Mouse (Mus musculus): ENCODE results near the gene Dcaf11. TPM values are rescaled to one million over a fixed set of nuclear protein-coding genes. Genes with fewer than 3 reads are reported as not detected.

Gene Dcaf11
- 130 and 137 TPM in 2 replicates for polyA plus RNA-seq (2014; fragmentation: Nextera tagmentation; extraction: Ambion mirVana)

GRCm38 (mm10) chr14:55559799-55560201 lies at the start of gene Dcaf11:
Dcaf11 (plus strand) TSS chr14:55560006.
- Histone ChIP-seq H3K36me3 (ENCODE audit: control insufficient read depth, insufficient read depth, low read length) (peaks cover 15% of the 10 kb centered on the region), H3K4me3 (ENCODE audit: low read depth, low read length) (peak within 1 kb of the TSS; percentile 62), H3K27me3 (replicated peaks; ENCODE audit: control insufficient read depth, insufficient read depth, low read length) (no peaks in the 10 kb centered on the region), H3K27ac (ENCODE audit: low read depth, low read length) (peak within 1 kb of the TSS; percentile 98), H3K9ac (ENCODE audit: low read length) (peak within 1 kb of the TSS; percentile 85), H3K9me3 (replicated peaks; ENCODE audit: control insufficient read depth, low read length) (no peaks in the 10 kb centered on the region), H3K4me1 (ENCODE audit: control insufficient read depth, insufficient read depth, low read length) (peaks cover 6% of the 10 kb centered on the region; the same call in 1 of the 2 replicates), H3K4me2 (ENCODE audit: low read length) (peak within 1 kb of the TSS; percentile 84)
- DNase-seq (ENCODE audit: low spot score) = peak; percentile 96
- peak; percentile 80 for ATAC-seq
- under 1% methylated on average over 27 of the region's 27 CpGs for WGBS

- Histone ChIP-seq H3K9ac (ENCODE audit: low read length) (no peak within 1 kb of the TSS), H3K4me1 (ENCODE audit: control insufficient read depth, insufficient read depth, low read length) (no peaks in the 10 kb centered on the region), H3K27ac (ENCODE audit: low read depth, low read length) (no peak within 1 kb of the TSS), H3K4me2 (ENCODE audit: low read length) (no peak within 1 kb of the TSS), H3K9me3 (replicated peaks; ENCODE audit: control insufficient read depth, low read length) (no peaks in the 10 kb centered on the region), H3K27me3 (replicated peaks; ENCODE audit: control insufficient read depth, insufficient read depth, low read length) (no peaks in the 10 kb centered on the region), H3K36me3 (ENCODE audit: control insufficient read depth, insufficient read depth, low read length) (peaks cover 15% of the 10 kb centered on the region; the same call in 1 of the 2 replicates), H3K4me3 (ENCODE audit: low read depth, low read length) (no peak within 1 kb of the TSS)
- DNase-seq (ENCODE audit: low spot score) (no peak), ATAC-seq (0 out of 2 replicates have a peak, but pooled peaks have one; percentile 25)
- 72% methylated on average over 22 of the region's 22 CpGs for WGBS
Measured at GRCm38 (mm10) chr14:55510125-55510731, 49.6 kb upstream of the Dcaf11 start, which contains the start of gene Cpne6. Cpne6 (plus strand) TSS chr14:55510445.

GRCm38 (mm10) chr14:55511037-55511436 lies 48.8 kb upstream of the Dcaf11 start:
- Histone ChIP-seq H3K9ac (ENCODE audit: low read length) (no peak overlapping the region), H3K4me3 (ENCODE audit: low read depth, low read length) (no peak overlapping the region), H3K36me3 (ENCODE audit: control insufficient read depth, insufficient read depth, low read length) (peaks cover 7% of the 10 kb centered on the region; the same call in 1 of the 2 replicates), H3K4me2 (ENCODE audit: low read length) (no peak overlapping the region), H3K4me1 (ENCODE audit: control insufficient read depth, insufficient read depth, low read length) (no peaks in the 10 kb centered on the region), H3K9me3 (replicated peaks; ENCODE audit: control insufficient read depth, low read length) (no peaks in the 10 kb centered on the region), H3K27ac (ENCODE audit: low read depth, low read length) (no peak overlapping the region), H3K27me3 (replicated peaks; ENCODE audit: control insufficient read depth, insufficient read depth, low read length) (no peaks in the 10 kb centered on the region)
- WGBS = 56% methylated on average over 7 of the region's 7 CpGs
- DNase-seq (ENCODE audit: low spot score) (no peak), ATAC-seq (no peak)

GRCm38 (mm10) chr14:55513927-55514326 lies 45.9 kb upstream of the Dcaf11 start:
- H3K4me2 ChIP-seq (ENCODE audit: low read length) = no peak overlapping the region

GRCm38 (mm10) chr14:55515846-55516245 lies 44.0 kb upstream of the Dcaf11 start:
- 90% methylated on average over 4 of the region's 4 CpGs for WGBS
- peaks cover 5% of the 10 kb centered on the region; the same call in 1 of the 2 replicates for H3K4me1 ChIP-seq (ENCODE audit: control insufficient read depth, insufficient read depth, low read length)
- H3K4me3 ChIP-seq (ENCODE audit: low read depth, low read length) = no peak overlapping the region
- ATAC-seq (no peak), DNase-seq (ENCODE audit: low spot score) (no peak)
- H3K4me2 ChIP-seq (ENCODE audit: low read length) = no peak overlapping the region
- no peaks in the 10 kb centered on the region for H3K9me3 ChIP-seq (replicated peaks; ENCODE audit: control insufficient read depth, low read length)
- H3K9ac ChIP-seq (ENCODE audit: low read length) = no peak overlapping the region
- H3K27me3 ChIP-seq (replicated peaks; ENCODE audit: control insufficient read depth, insufficient read depth, low read length) = no peaks in the 10 kb centered on the region
- no peaks in the 10 kb centered on the region for H3K36me3 ChIP-seq (ENCODE audit: control insufficient read depth, insufficient read depth, low read length)
- H3K27ac ChIP-seq (ENCODE audit: low read depth, low read length) = no peak overlapping the region

More at GRCm38 (mm10) chr14:55513927-55514326, 45.9 kb upstream of the Dcaf11 start:
- Histone ChIP-seq H3K9ac (ENCODE audit: low read length) (no peak overlapping the region), H3K27ac (ENCODE audit: low read depth, low read length) (no peak overlapping the region), H3K27me3 (replicated peaks; ENCODE audit: control insufficient read depth, insufficient read depth, low read length) (no peaks in the 10 kb centered on the region), H3K4me3 (ENCODE audit: low read depth, low read length) (no peak overlapping the region), H3K36me3 (ENCODE audit: control insufficient read depth, insufficient read depth, low read length) (no peaks in the 10 kb centered on the region), H3K4me1 (ENCODE audit: control insufficient read depth, insufficient read depth, low read length) (0 out of 2 replicates have a peak, but pooled peaks cover 1% of the 10 kb centered on the region), H3K9me3 (replicated peaks; ENCODE audit: control insufficient read depth, low read length) (no peaks in the 10 kb centered on the region)
- ATAC-seq = no peak
- no peak for DNase-seq (ENCODE audit: low spot score)
- 73% methylated on average over 10 of the region's 10 CpGs for WGBS

GRCm38 (mm10) chr14:55518897-55519296 lies 40.9 kb upstream of the Dcaf11 start:
- no peak overlapping the region for H3K27ac ChIP-seq (ENCODE audit: low read depth, low read length)
- H3K27me3 ChIP-seq (replicated peaks; ENCODE audit: control insufficient read depth, insufficient read depth, low read length) = no peaks in the 10 kb centered on the region
- 43% methylated on average over 2 of the region's 2 CpGs for WGBS
- H3K4me2 ChIP-seq (ENCODE audit: low read length) = no peak overlapping the region
- H3K4me1 ChIP-seq (ENCODE audit: control insufficient read depth, insufficient read depth, low read length) = peaks cover 8% of the 10 kb centered on the region; the same call in 1 of the 2 replicates
- DNase-seq (ENCODE audit: low spot score) (peak; percentile 58), ATAC-seq (peak; percentile 33; the same call in 1 of the 2 replicates)
- H3K4me3 ChIP-seq (ENCODE audit: low read depth, low read length) = no peak overlapping the region
- no peak overlapping the region for H3K9ac ChIP-seq (ENCODE audit: low read length)
- no peaks in the 10 kb centered on the region for H3K9me3 ChIP-seq (replicated peaks; ENCODE audit: control insufficient read depth, low read length)
- H3K36me3 ChIP-seq (ENCODE audit: control insufficient read depth, insufficient read depth, low read length) = no peaks in the 10 kb centered on the region

GRCm38 (mm10) chr14:55519604-55520003 lies 40.2 kb upstream of the Dcaf11 start:
- no peaks in the 10 kb centered on the region for H3K36me3 ChIP-seq (ENCODE audit: control insufficient read depth, insufficient read depth, low read length)
- peaks cover 8% of the 10 kb centered on the region; the same call in 1 of the 2 replicates for H3K4me1 ChIP-seq (ENCODE audit: control insufficient read depth, insufficient read depth, low read length)
- 67% methylated on average over 4 of the region's 4 CpGs for WGBS
- no peak overlapping the region for H3K27ac ChIP-seq (ENCODE audit: low read depth, low read length)
- H3K9ac ChIP-seq (ENCODE audit: low read length) = no peak overlapping the region
- no peak overlapping the region for H3K4me2 ChIP-seq (ENCODE audit: low read length)
- no peaks in the 10 kb centered on the region for H3K9me3 ChIP-seq (replicated peaks; ENCODE audit: control insufficient read depth, low read length)
- DNase-seq (ENCODE audit: low spot score) = no peak
- ATAC-seq = no peak
- H3K4me3 ChIP-seq (ENCODE audit: low read depth, low read length) = no peak overlapping the region
- H3K27me3 ChIP-seq (replicated peaks; ENCODE audit: control insufficient read depth, insufficient read depth, low read length) = no peaks in the 10 kb centered on the region

GRCm38 (mm10) chr14:55520451-55521361 lies 39.1 kb upstream of the Dcaf11 start:
- Histone ChIP-seq H3K9me3 (replicated peaks; ENCODE audit: control insufficient read depth, low read length) (no peaks in the 10 kb centered on the region), H3K4me1 (ENCODE audit: control insufficient read depth, insufficient read depth, low read length) (peaks cover 8% of the 10 kb centered on the region; the same call in 1 of the 2 replicates), H3K27ac (ENCODE audit: low read depth, low read length) (no peak overlapping the region), H3K4me2 (ENCODE audit: low read length) (peak overlapping the region; percentile 96), H3K27me3 (replicated peaks; ENCODE audit: control insufficient read depth, insufficient read depth, low read length) (no peaks in the 10 kb centered on the region), H3K36me3 (ENCODE audit: control insufficient read depth, insufficient read depth, low read length) (no peaks in the 10 kb centered on the region), H3K9ac (ENCODE audit: low read length) (peak overlapping the region; percentile 66), H3K4me3 (ENCODE audit: low read depth, low read length) (peak overlapping the region; percentile 47)
- DNase-seq (ENCODE audit: low spot score) (peak; percentile 64), ATAC-seq (peak; percentile 81)
- under 1% methylated on average over 61 of the region's 61 CpGs for WGBS
